Mouse (Mus musculus): ENCODE measurements around the gene Spesp1.

Gene Spesp1

DNA sequence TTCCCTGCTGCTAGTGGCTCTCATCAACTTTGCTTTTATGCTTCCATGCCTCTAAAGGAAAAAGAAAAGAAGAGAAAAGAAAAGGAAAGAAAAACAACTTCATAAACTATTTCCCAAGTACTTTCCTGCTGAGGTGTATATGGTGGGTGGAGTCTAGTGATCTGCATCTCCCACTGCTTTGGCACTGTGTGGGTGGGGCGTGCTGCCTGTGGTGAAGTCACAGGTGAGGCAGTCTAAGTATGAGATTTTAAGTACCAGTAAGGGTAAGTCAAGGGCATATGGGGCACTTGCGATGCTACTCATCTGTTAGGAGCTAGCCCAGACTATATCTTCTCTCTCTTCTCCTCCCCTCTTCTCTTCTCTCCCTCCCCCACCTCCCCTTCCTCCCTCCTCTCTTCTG, 60.0 kb downstream of the Spesp1 start:
- CTCF ChIA-PET, result no interaction called here
- POLR2A ChIA-PET, result interaction anchor here in 3 of 4 experiments (0.6 to 2.7 kb wide), 5 partner anchors 18 to 182 kb away, joined by 3 to 12 read pairs (median 4); partner anchors contain the start of gene Glce (in 1 of the 3)
